Mouse (Mus musculus): Measurements from ENCODE around the gene Dip2c. TPM values are rescaled to one million over a fixed set of nuclear protein-coding genes. Genes with fewer than 3 reads are reported as not detected.

The Dip2c gene
- polyA plus RNA-seq, 1 experiment from 2014 or later, result 6.1 TPM

GRCm38 (mm10) chr13:9667954-9668496 is 391.7 kb downstream of the Dip2c start:
- H3K4me3 ChIP-seq (ENCODE audit: low read depth, low read length), result no peak overlapping the region
- no peak overlapping the region for H3K27ac ChIP-seq (replicated peaks; ENCODE audit: low read depth, low read length)
- WGBS, result 82% methylated on average over 7 of the region's 7 CpGs

DNA sequence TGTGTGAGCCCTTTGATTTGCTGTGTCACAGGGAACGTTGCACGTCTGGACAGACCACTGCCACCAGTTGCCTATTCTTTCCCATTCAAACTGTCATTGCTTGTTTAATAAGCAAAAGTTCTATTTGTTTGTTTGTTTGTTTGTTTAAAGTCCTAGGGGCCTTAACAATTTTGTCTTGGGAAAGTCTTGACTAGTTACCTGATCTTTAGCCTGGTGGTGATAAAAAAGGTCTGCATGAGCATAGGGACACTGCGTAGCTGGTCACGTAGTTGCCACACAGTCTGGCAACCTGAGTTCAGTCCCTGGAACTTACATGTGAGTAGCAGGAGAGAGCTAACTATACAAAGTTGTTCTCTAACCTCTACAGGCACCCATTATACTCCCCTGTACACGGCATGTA is 392.9 kb downstream of the Dip2c start:
- Histone ChIP-seq H3K27me3 (ENCODE audit: control insufficient read depth, insufficient read depth, low read length) (no peaks in the 10 kb centered on the region), H3K4me1 (ENCODE audit: control insufficient read depth, insufficient read depth, low read length) (no peaks in the 10 kb centered on the region), H3K9me3 (replicated peaks; ENCODE audit: control insufficient read depth, low read length) (no peaks in the 10 kb centered on the region), H3K4me2 (ENCODE audit: low read depth, low read length) (no peak overlapping the region), H3K4me3 (ENCODE audit: low read depth, low read length) (no peak overlapping the region), H3K36me3 (replicated peaks; ENCODE audit: control insufficient read depth, insufficient read depth, low read depth, low read length) (no peaks in the 10 kb centered on the region; the same call in 1 of the 2 replicates), H3K9ac (replicated peaks; ENCODE audit: low read length) (no peak overlapping the region), H3K27ac (replicated peaks; ENCODE audit: low read depth, low read length) (no peak overlapping the region)
- no peak for DNase-seq (ENCODE audit: low spot score)
- no peak for ATAC-seq (replicated peaks; ENCODE audit: insufficient number of reproducible peaks, low FRiP score, low TSS enrichment, low read depth)
- 92% methylated on average over 5 of the region's 5 CpGs for WGBS

More at GRCm38 (mm10) chr13:9667954-9668496, 391.7 kb downstream of the Dip2c start:
- ATAC-seq (replicated peaks; ENCODE audit: insufficient number of reproducible peaks, low FRiP score, low TSS enrichment, low read depth) (no peak), DNase-seq (ENCODE audit: low spot score) (no peak)
- H3K4me1 ChIP-seq (ENCODE audit: control insufficient read depth, insufficient read depth, low read length), result no peaks in the 10 kb centered on the region
- H3K4me2 ChIP-seq (ENCODE audit: low read depth, low read length), result no peak overlapping the region
- no peaks in the 10 kb centered on the region for H3K27me3 ChIP-seq (ENCODE audit: control insufficient read depth, insufficient read depth, low read length)
- no peaks in the 10 kb centered on the region; the same call in 1 of the 2 replicates for H3K36me3 ChIP-seq (replicated peaks; ENCODE audit: control insufficient read depth, insufficient read depth, low read depth, low read length)
- no peaks in the 10 kb centered on the region for H3K9me3 ChIP-seq (replicated peaks; ENCODE audit: control insufficient read depth, low read length)
- H3K9ac ChIP-seq (replicated peaks; ENCODE audit: low read length), result no peak overlapping the region

GRCm38 (mm10) chr13:9674126-9674525 is 397.8 kb downstream of the Dip2c start:
- Histone ChIP-seq H3K9me3 (replicated peaks; ENCODE audit: control insufficient read depth, low read length) (no peaks in the 10 kb centered on the region), H3K36me3 (replicated peaks; ENCODE audit: control insufficient read depth, insufficient read depth, low read depth, low read length) (no peaks in the 10 kb centered on the region; the same call in 1 of the 2 replicates), H3K4me3 (ENCODE audit: low read depth, low read length) (no peak overlapping the region), H3K4me1 (ENCODE audit: control insufficient read depth, insufficient read depth, low read length) (no peaks in the 10 kb centered on the region), H3K27me3 (ENCODE audit: control insufficient read depth, insufficient read depth, low read length) (no peaks in the 10 kb centered on the region), H3K27ac (replicated peaks; ENCODE audit: low read depth, low read length) (no peak overlapping the region), H3K4me2 (ENCODE audit: low read depth, low read length) (no peak overlapping the region), H3K9ac (replicated peaks; ENCODE audit: low read length) (no peak overlapping the region)
- 100% methylated on average over 1 of the region's 1 CpGs for WGBS
- DNase-seq (ENCODE audit: low spot score) (no peak), ATAC-seq (replicated peaks; ENCODE audit: insufficient number of reproducible peaks, low FRiP score, low TSS enrichment, low read depth) (no peak)

DNA sequence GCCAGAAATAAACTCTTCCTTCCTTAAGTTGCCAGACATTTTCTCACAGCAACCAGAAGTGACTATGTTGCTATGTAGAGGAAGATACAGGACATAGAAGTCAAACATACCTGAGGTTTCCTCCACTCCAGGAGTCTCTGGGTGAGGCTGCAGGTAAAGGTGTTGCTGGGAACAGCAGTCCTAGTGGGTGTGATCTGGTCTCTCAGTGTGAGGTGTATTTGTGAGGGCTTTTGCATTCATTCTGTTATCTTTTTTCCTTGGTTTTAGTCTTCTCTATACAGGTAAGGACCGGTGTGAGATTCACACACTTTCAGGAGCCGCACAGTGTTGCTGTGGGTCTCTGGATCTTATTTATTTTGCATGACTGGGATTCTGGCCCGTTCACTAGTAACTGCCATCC is 405.2 kb downstream of the Dip2c start:
- WGBS, result 98% methylated on average over 3 of the region's 3 CpGs
- no peaks in the 10 kb centered on the region for H3K9me3 ChIP-seq (replicated peaks; ENCODE audit: control insufficient read depth, low read length)
- DNase-seq (ENCODE audit: low spot score) (no peak), ATAC-seq (replicated peaks; ENCODE audit: insufficient number of reproducible peaks, low FRiP score, low TSS enrichment, low read depth) (no peak)
- H3K36me3 ChIP-seq (replicated peaks; ENCODE audit: control insufficient read depth, insufficient read depth, low read depth, low read length), result no peaks in the 10 kb centered on the region; the same call in 1 of the 2 replicates
- H3K4me2 ChIP-seq (ENCODE audit: low read depth, low read length), result no peak overlapping the region
- H3K9ac ChIP-seq (replicated peaks; ENCODE audit: low read length), result no peak overlapping the region
- no peaks in the 10 kb centered on the region for H3K4me1 ChIP-seq (ENCODE audit: control insufficient read depth, insufficient read depth, low read length)
- no peak overlapping the region for H3K27ac ChIP-seq (replicated peaks; ENCODE audit: low read depth, low read length)
- H3K4me3 ChIP-seq (ENCODE audit: low read depth, low read length), result no peak overlapping the region
- no peaks in the 10 kb centered on the region for H3K27me3 ChIP-seq (ENCODE audit: control insufficient read depth, insufficient read depth, low read length)

GRCm38 (mm10) chr13:9683280-9683679 is 407.0 kb downstream of the Dip2c start:
- Histone ChIP-seq H3K9ac (replicated peaks; ENCODE audit: low read length) (no peak overlapping the region), H3K4me2 (ENCODE audit: low read depth, low read length) (no peak overlapping the region), H3K4me3 (ENCODE audit: low read depth, low read length) (no peak overlapping the region), H3K27ac (replicated peaks; ENCODE audit: low read depth, low read length) (no peak overlapping the region), H3K27me3 (ENCODE audit: control insufficient read depth, insufficient read depth, low read length) (no peaks in the 10 kb centered on the region), H3K36me3 (replicated peaks; ENCODE audit: control insufficient read depth, insufficient read depth, low read depth, low read length) (peaks cover 2% of the 10 kb centered on the region), H3K9me3 (replicated peaks; ENCODE audit: control insufficient read depth, low read length) (no peaks in the 10 kb centered on the region), H3K4me1 (ENCODE audit: control insufficient read depth, insufficient read depth, low read length) (no peaks in the 10 kb centered on the region)
- 96% methylated on average over 4 of the region's 4 CpGs for WGBS
- no peak for DNase-seq (ENCODE audit: low spot score)
- no peak for ATAC-seq (replicated peaks; ENCODE audit: insufficient number of reproducible peaks, low FRiP score, low TSS enrichment, low read depth)

GRCm38 (mm10) chr13:9684153-9684923 is 408.0 kb downstream of the Dip2c start:
- WGBS, result 95% methylated on average over 11 of the region's 11 CpGs
- Histone ChIP-seq H3K36me3 (replicated peaks; ENCODE audit: control insufficient read depth, insufficient read depth, low read depth, low read length) (peaks cover 5% of the 10 kb centered on the region), H3K27me3 (ENCODE audit: control insufficient read depth, insufficient read depth, low read length) (no peaks in the 10 kb centered on the region), H3K4me1 (ENCODE audit: control insufficient read depth, insufficient read depth, low read length) (no peaks in the 10 kb centered on the region), H3K4me3 (ENCODE audit: low read depth, low read length) (no peak overlapping the region), H3K4me2 (ENCODE audit: low read depth, low read length) (no peak overlapping the region), H3K9me3 (replicated peaks; ENCODE audit: control insufficient read depth, low read length) (no peaks in the 10 kb centered on the region), H3K9ac (replicated peaks; ENCODE audit: low read length) (no peak overlapping the region), H3K27ac (replicated peaks; ENCODE audit: low read depth, low read length) (no peak overlapping the region)
- ATAC-seq (replicated peaks; ENCODE audit: insufficient number of reproducible peaks, low FRiP score, low TSS enrichment, low read depth), result no peak
- DNase-seq (ENCODE audit: low spot score), result no peak

GRCm38 (mm10) chr13:9686261-9686660 is 409.9 kb downstream of the Dip2c start:
- no peak overlapping the region for H3K9ac ChIP-seq (replicated peaks; ENCODE audit: low read length)
- H3K36me3 ChIP-seq (replicated peaks; ENCODE audit: control insufficient read depth, insufficient read depth, low read depth, low read length), result peaks cover 11% of the 10 kb centered on the region
- no peak for DNase-seq (ENCODE audit: low spot score)
- WGBS, result 93% methylated on average over 7 of the region's 7 CpGs
- H3K4me1 ChIP-seq (ENCODE audit: control insufficient read depth, insufficient read depth, low read length), result no peaks in the 10 kb centered on the region
- H3K27ac ChIP-seq (replicated peaks; ENCODE audit: low read depth, low read length), result no peak overlapping the region
- no peak overlapping the region for H3K4me3 ChIP-seq (ENCODE audit: low read depth, low read length)
- no peak for ATAC-seq (replicated peaks; ENCODE audit: insufficient number of reproducible peaks, low FRiP score, low TSS enrichment, low read depth)
- H3K9me3 ChIP-seq (replicated peaks; ENCODE audit: control insufficient read depth, low read length), result no peaks in the 10 kb centered on the region
- no peak overlapping the region for H3K4me2 ChIP-seq (ENCODE audit: low read depth, low read length)
- no peaks in the 10 kb centered on the region for H3K27me3 ChIP-seq (ENCODE audit: control insufficient read depth, insufficient read depth, low read length)

DNA sequence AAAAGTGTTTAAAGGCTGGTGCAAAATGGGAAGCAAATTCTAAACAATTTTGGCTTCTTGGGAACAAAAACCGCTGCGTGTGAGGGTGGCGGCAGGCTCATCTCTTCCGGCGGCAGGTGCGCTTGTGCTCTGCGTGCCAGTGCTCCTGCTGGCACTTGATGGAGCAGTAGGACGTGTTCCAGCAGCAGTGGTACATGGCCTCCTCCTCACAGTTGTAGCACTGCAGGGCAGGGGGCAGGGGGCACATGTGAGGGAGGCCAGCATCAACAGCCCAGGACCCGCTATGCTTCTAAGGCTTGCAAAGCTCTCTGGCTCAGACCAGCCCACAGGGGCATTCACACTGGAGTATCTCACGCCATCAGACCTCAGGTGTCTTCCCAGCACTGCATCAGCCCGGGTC is 410.4 kb downstream of the Dip2c start:
- DNase-seq (ENCODE audit: low spot score) (no peak), ATAC-seq (replicated peaks; ENCODE audit: insufficient number of reproducible peaks, low FRiP score, low TSS enrichment, low read depth) (no peak)
- Histone ChIP-seq H3K4me1 (ENCODE audit: control insufficient read depth, insufficient read depth, low read length) (no peaks in the 10 kb centered on the region), H3K9me3 (replicated peaks; ENCODE audit: control insufficient read depth, low read length) (no peaks in the 10 kb centered on the region), H3K4me3 (ENCODE audit: low read depth, low read length) (no peak overlapping the region), H3K27me3 (ENCODE audit: control insufficient read depth, insufficient read depth, low read length) (no peaks in the 10 kb centered on the region), H3K36me3 (replicated peaks; ENCODE audit: control insufficient read depth, insufficient read depth, low read depth, low read length) (peaks cover 11% of the 10 kb centered on the region), H3K4me2 (ENCODE audit: low read depth, low read length) (no peak overlapping the region), H3K9ac (replicated peaks; ENCODE audit: low read length) (no peak overlapping the region), H3K27ac (replicated peaks; ENCODE audit: low read depth, low read length) (no peak overlapping the region)
- 85% methylated on average over 11 of the region's 11 CpGs for WGBS

All from embryonic facial prominence, embryonic 11.5 days (tissue).